Mouse (Mus musculus) embryo, embryonic 11 days (tissue): ENCODE data around the gene Kmo.
A peak's percentile ranks its signal among the peaks of the same experiment; 100 is the strongest.

Experiments
- DNase-seq: peaks from one replicate; pipeline ENCODE4 v3.0.0-alpha.2; 2015

Gene Kmo

GRCm38 (mm10) chr1:175619814-175620431 lies at the start of gene Kmo:
Gene Kmo (plus strand): TSS chr1:175620381.
- DNase-seq, result no peak

- DNase-seq, result no peak
Measured at GRCm38 (mm10) chr1:175574129-175574528, 46.1 kb upstream of the Kmo start.

GRCm38 (mm10) chr1:175578425-175579096 lies 41.6 kb upstream of the Kmo start:
- DNase-seq, result no peak

- no peak for DNase-seq
Measured at GRCm38 (mm10) chr1:175579598-175580235, 40.5 kb upstream of the Kmo start.

GRCm38 (mm10) chr1:175580346-175580745 lies 39.8 kb upstream of the Kmo start:
- DNase-seq, result no peak

GRCm38 (mm10) chr1:175582799-175583198 lies 37.4 kb upstream of the Kmo start:
- no peak for DNase-seq

GRCm38 (mm10) chr1:175585267-175585666 lies 34.9 kb upstream of the Kmo start:
- DNase-seq, result no peak

- no peak for DNase-seq
Measured at GRCm38 (mm10) chr1:175586656-175587055, 33.5 kb upstream of the Kmo start.

- DNase-seq, result no peak
Measured at GRCm38 (mm10) chr1:175592832-175593231, 27.3 kb upstream of the Kmo start.

- no peak for DNase-seq
Measured at GRCm38 (mm10) chr1:175602231-175602630, 17.9 kb upstream of the Kmo start.

- DNase-seq, result peak; percentile 42
Measured at GRCm38 (mm10) chr1:175603390-175603789, 16.8 kb upstream of the Kmo start.

GRCm38 (mm10) chr1:175607308-175607707 lies 12.9 kb upstream of the Kmo start:
- no peak for DNase-seq

GRCm38 (mm10) chr1:175607838-175608585 lies 12.2 kb upstream of the Kmo start:
- no peak for DNase-seq

GRCm38 (mm10) chr1:175608708-175609107 lies 11.5 kb upstream of the Kmo start:
- DNase-seq, result no peak

GRCm38 (mm10) chr1:175614992-175615391 lies 5.2 kb upstream of the Kmo start:
- DNase-seq, result no peak

- no peak for DNase-seq
Measured at GRCm38 (mm10) chr1:175623656-175624055, 3.5 kb downstream of the Kmo start.

GRCm38 (mm10) chr1:175625257-175625879 lies 5.2 kb downstream of the Kmo start, which contains the start of gene Fh1:
Gene Fh1 (minus strand): TSS chr1:175625635.
- peak; percentile 95 for DNase-seq

- peak; percentile 58 for DNase-seq
Measured at GRCm38 (mm10) chr1:175625990-175626692, 6.0 kb downstream of the Kmo start.

GRCm38 (mm10) chr1:175629248-175629647 lies 9.1 kb downstream of the Kmo start:
- no peak for DNase-seq

GRCm38 (mm10) chr1:175630345-175630744 lies 10.2 kb downstream of the Kmo start:
- DNase-seq, result no peak

GRCm38 (mm10) chr1:175631080-175631479 lies 10.9 kb downstream of the Kmo start:
- DNase-seq, result no peak

- no peak for DNase-seq
Measured at GRCm38 (mm10) chr1:175631721-175632221, 11.6 kb downstream of the Kmo start.
